Mouse (Mus musculus): ENCODE data around the gene Ube2f. TPM values are rescaled to one million over a fixed set of nuclear protein-coding genes. Genes with fewer than 3 reads are reported as not detected.
A peak's percentile ranks its signal among the peaks of the same experiment; 100 is the strongest.

Ube2f gene
- 60.2 and 61.9 TPM in 2 replicates for polyA plus RNA-seq (2014; fragmentation: Nextera tagmentation; extraction: Ambion mirVana)

DNA sequence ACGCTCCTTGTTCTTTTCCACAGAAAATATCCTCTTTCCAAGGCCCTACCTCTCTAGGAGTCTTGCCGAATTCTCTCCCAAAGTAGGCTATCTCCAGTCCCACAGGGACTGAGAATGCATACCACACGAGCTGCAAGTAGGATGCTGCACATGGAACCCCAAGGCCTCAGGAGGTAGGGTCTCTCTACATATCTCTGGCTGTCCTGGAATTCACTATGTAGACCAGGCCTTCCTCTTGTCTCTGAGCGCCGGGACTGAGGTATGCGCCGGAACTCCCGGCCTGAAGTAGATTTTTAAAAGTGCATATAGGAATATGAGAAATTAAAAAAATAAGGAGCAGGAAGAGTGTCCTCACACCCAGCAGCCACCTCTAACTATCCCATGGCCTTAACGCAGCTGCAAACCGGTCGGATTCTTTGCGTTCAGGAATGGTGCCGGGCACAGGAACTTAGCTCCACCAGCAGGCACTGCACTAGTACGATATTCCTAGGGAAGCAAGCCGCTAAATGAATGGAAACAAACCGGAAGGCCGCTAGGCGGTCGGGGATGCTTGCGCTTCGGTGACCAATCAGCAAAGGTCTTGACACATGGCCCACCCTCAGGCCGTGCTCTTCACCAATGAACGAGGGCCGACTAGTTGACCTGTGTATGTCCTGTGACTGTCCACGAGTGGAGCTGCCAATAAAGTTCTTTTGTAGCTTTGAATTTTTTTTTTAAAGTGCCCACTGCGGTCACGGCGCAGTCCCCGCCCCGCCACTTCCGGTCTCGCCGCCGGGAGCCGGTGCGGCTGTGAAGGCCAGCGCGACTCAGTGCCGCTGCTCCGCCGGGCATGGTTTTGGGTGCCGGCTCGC is at the start of gene Ube2f:
Gene Ube2f, plus strand, starts transcription at position 741 of the 851 bp plus-strand sequence.
- peaks cover 18% of the 10 kb centered on the region for H3K4me1 ChIP-seq (ENCODE audit: control insufficient read depth, insufficient read depth, low read length)
- peak; percentile 99 for ATAC-seq (ENCODE audit: low read depth)
- under 1% methylated on average over 43 of the region's 43 CpGs for WGBS
- no peaks in the 10 kb centered on the region for H3K36me3 ChIP-seq (ENCODE audit: control insufficient read depth, insufficient read depth, low read length)
- H3K27ac ChIP-seq (ENCODE audit: low read depth, low read length): peak within 1 kb of the TSS; percentile 80
- no peaks in the 10 kb centered on the region for H3K9me3 ChIP-seq (ENCODE audit: control insufficient read depth, low read length)
- peak within 1 kb of the TSS; percentile 88 for H3K4me2 ChIP-seq (ENCODE audit: low read depth, low read length)
- no peaks in the 10 kb centered on the region for H3K27me3 ChIP-seq (ENCODE audit: control insufficient read depth, insufficient read depth, low read length)
- peak within 1 kb of the TSS; percentile 92 for H3K4me3 ChIP-seq (ENCODE audit: low read depth, low read length)
- H3K9ac ChIP-seq (replicated peaks; ENCODE audit: low read depth, low read length): peak within 1 kb of the TSS; percentile 94

DNA sequence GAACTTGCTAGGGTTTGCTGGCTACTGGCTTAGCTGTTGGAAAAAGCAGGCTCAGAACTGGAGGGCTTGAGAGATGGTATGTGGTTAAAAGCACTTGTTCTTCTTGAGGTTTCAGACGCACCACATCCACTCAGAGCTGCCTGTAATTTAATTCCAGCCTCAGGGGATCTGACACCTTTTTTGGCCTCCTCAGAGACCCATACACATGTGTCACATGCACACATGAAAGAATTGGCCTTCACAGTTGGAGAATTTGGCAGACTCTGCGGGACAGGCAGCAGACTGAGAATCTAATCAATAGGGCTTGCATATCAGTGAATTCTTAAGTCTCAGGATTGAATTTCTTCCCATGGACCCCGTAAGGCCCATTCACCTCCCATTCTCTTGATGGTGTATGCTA is 49.0 kb upstream of the Ube2f start:
- Histone ChIP-seq H3K4me3 (ENCODE audit: low read depth, low read length) (no peak overlapping the region), H3K4me2 (ENCODE audit: low read depth, low read length) (no peak overlapping the region), H3K4me1 (ENCODE audit: control insufficient read depth, insufficient read depth, low read length) (no peaks in the 10 kb centered on the region), H3K36me3 (ENCODE audit: control insufficient read depth, insufficient read depth, low read length) (no peaks in the 10 kb centered on the region), H3K9ac (replicated peaks; ENCODE audit: low read depth, low read length) (no peak overlapping the region), H3K27ac (ENCODE audit: low read depth, low read length) (no peak overlapping the region), H3K27me3 (ENCODE audit: control insufficient read depth, insufficient read depth, low read length) (no peaks in the 10 kb centered on the region), H3K9me3 (ENCODE audit: control insufficient read depth, low read length) (no peaks in the 10 kb centered on the region)
- 51% methylated on average over 3 of the region's 3 CpGs for WGBS
- ATAC-seq (ENCODE audit: low read depth): no peak

DNA sequence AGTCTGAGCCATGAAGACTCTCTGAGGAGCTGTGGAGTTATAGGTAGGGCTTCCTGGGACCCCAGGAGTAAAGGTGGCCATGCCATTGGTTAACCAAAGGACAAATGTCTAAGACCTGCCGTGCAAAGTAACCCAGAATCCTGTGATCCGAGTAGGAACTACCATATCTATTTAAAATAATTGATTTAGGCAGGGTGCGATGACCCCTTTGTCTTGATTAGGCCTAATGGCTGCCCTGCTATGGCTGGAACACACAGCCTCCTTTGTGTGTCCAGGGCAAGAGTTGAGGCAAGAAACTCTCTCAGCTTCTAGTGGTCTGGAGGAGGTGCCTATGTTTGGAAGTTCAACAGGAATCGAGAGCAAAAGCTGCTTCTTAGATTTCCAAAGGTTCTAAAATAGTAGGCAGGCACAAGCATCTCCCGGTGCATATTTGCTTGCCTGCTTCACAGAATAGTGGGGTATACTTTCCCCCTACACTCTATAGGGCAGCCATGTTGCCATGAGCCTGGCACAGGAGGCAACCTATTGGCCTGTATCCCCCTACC is 45.8 kb upstream of the Ube2f start:
- Histone ChIP-seq H3K9me3 (ENCODE audit: control insufficient read depth, low read length) (no peaks in the 10 kb centered on the region), H3K27me3 (ENCODE audit: control insufficient read depth, insufficient read depth, low read length) (no peaks in the 10 kb centered on the region), H3K9ac (replicated peaks; ENCODE audit: low read depth, low read length) (no peak overlapping the region), H3K4me2 (ENCODE audit: low read depth, low read length) (no peak overlapping the region), H3K4me1 (ENCODE audit: control insufficient read depth, insufficient read depth, low read length) (peaks cover 5% of the 10 kb centered on the region; the same call in 1 of the 2 replicates), H3K36me3 (ENCODE audit: control insufficient read depth, insufficient read depth, low read length) (no peaks in the 10 kb centered on the region), H3K4me3 (ENCODE audit: low read depth, low read length) (no peak overlapping the region), H3K27ac (ENCODE audit: low read depth, low read length) (no peak overlapping the region)
- 78% methylated on average over 5 of the region's 5 CpGs for WGBS
- no peak for ATAC-seq (ENCODE audit: low read depth)

GRCm38 (mm10) chr1:91205651-91206050 is 44.5 kb upstream of the Ube2f start:
- Histone ChIP-seq H3K4me1 (ENCODE audit: control insufficient read depth, insufficient read depth, low read length) (peaks cover 5% of the 10 kb centered on the region; the same call in 1 of the 2 replicates), H3K9ac (replicated peaks; ENCODE audit: low read depth, low read length) (no peak overlapping the region), H3K4me3 (ENCODE audit: low read depth, low read length) (no peak overlapping the region), H3K36me3 (ENCODE audit: control insufficient read depth, insufficient read depth, low read length) (no peaks in the 10 kb centered on the region), H3K27ac (ENCODE audit: low read depth, low read length) (no peak overlapping the region), H3K27me3 (ENCODE audit: control insufficient read depth, insufficient read depth, low read length) (no peaks in the 10 kb centered on the region), H3K4me2 (ENCODE audit: low read depth, low read length) (no peak overlapping the region), H3K9me3 (ENCODE audit: control insufficient read depth, low read length) (no peaks in the 10 kb centered on the region)
- WGBS: 78% methylated on average over 6 of the region's 6 CpGs
- ATAC-seq (ENCODE audit: low read depth): no peak

DNA sequence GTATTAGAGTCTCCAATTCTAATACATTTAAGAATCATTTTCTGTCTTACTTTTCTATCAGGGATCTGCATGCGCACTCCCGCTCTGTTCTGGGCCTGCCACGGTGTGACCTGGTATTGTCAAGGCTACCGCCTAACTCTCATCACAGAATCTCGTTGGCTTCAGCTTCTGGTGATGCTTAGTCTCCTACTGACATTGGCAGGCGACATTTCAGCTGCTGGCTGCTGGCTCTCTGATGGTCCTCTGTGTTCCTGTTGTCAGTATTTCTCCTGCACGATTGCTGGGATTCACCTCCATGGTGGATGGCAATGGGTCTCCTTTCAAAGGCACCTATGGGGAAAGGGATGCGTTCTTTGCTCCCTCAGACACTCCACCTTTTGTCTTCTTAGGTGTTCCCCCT is 43.8 kb upstream of the Ube2f start:
- WGBS: 75% methylated on average over 8 of the region's 8 CpGs
- H3K4me3 ChIP-seq (ENCODE audit: low read depth, low read length): no peak overlapping the region
- H3K9me3 ChIP-seq (ENCODE audit: control insufficient read depth, low read length): no peaks in the 10 kb centered on the region
- H3K4me1 ChIP-seq (ENCODE audit: control insufficient read depth, insufficient read depth, low read length): peaks cover 5% of the 10 kb centered on the region; the same call in 1 of the 2 replicates
- no peak overlapping the region for H3K27ac ChIP-seq (ENCODE audit: low read depth, low read length)
- no peaks in the 10 kb centered on the region for H3K27me3 ChIP-seq (ENCODE audit: control insufficient read depth, insufficient read depth, low read length)
- H3K36me3 ChIP-seq (ENCODE audit: control insufficient read depth, insufficient read depth, low read length): no peaks in the 10 kb centered on the region
- ATAC-seq (ENCODE audit: low read depth): no peak
- H3K9ac ChIP-seq (replicated peaks; ENCODE audit: low read depth, low read length): no peak overlapping the region
- H3K4me2 ChIP-seq (ENCODE audit: low read depth, low read length): no peak overlapping the region

DNA sequence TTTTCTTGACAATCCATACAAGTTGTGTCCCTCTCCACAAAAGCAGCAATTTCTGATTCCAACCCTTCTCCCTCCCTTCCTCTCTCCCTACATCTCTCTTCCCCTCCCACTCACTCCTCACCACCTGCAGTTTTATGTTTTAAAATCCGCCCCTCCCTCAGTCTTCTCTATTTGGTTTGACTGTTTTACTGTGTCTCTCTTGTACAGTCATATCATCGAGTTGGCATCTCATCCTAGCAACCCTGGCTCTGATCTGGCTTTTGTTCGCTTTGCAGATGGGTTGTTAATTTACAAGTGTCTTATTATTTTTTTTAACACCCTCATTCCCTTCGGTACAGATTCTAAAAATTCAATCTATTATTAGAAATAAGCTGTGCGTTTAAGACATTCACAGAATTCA is 43.2 kb upstream of the Ube2f start:
- WGBS: 60% methylated on average over 5 of the region's 5 CpGs
- H3K27ac ChIP-seq (ENCODE audit: low read depth, low read length): no peak overlapping the region

GRCm38 (mm10) chr1:91207334-91208074 is 42.6 kb upstream of the Ube2f start:
- no peak for ATAC-seq (ENCODE audit: low read depth)
- H3K4me1 ChIP-seq (ENCODE audit: control insufficient read depth, insufficient read depth, low read length): peaks cover 5% of the 10 kb centered on the region; the same call in 1 of the 2 replicates
- H3K4me3 ChIP-seq (ENCODE audit: low read depth, low read length): no peak overlapping the region
- H3K9me3 ChIP-seq (ENCODE audit: control insufficient read depth, low read length): no peaks in the 10 kb centered on the region
- no peak overlapping the region for H3K9ac ChIP-seq (replicated peaks; ENCODE audit: low read depth, low read length)
- H3K4me2 ChIP-seq (ENCODE audit: low read depth, low read length): no peak overlapping the region
- H3K27me3 ChIP-seq (ENCODE audit: control insufficient read depth, insufficient read depth, low read length): no peaks in the 10 kb centered on the region
- H3K36me3 ChIP-seq (ENCODE audit: control insufficient read depth, insufficient read depth, low read length): no peaks in the 10 kb centered on the region
- no peak overlapping the region for H3K27ac ChIP-seq (ENCODE audit: low read depth, low read length)
- WGBS: 78% methylated on average over 3 of the region's 3 CpGs

More for the DNA sequence above, 43.2 kb upstream of the Ube2f start:
- no peak for ATAC-seq (ENCODE audit: low read depth)
- H3K9me3 ChIP-seq (ENCODE audit: control insufficient read depth, low read length): no peaks in the 10 kb centered on the region
- H3K4me3 ChIP-seq (ENCODE audit: low read depth, low read length): no peak overlapping the region
- H3K27me3 ChIP-seq (ENCODE audit: control insufficient read depth, insufficient read depth, low read length): no peaks in the 10 kb centered on the region
- H3K4me1 ChIP-seq (ENCODE audit: control insufficient read depth, insufficient read depth, low read length): peaks cover 5% of the 10 kb centered on the region; the same call in 1 of the 2 replicates
- H3K9ac ChIP-seq (replicated peaks; ENCODE audit: low read depth, low read length): no peak overlapping the region
- no peaks in the 10 kb centered on the region for H3K36me3 ChIP-seq (ENCODE audit: control insufficient read depth, insufficient read depth, low read length)
- no peak overlapping the region for H3K4me2 ChIP-seq (ENCODE audit: low read depth, low read length)

GRCm38 (mm10) chr1:91209343-91209742 is 40.8 kb upstream of the Ube2f start:
- ATAC-seq (ENCODE audit: low read depth): peak; percentile 79
- H3K36me3 ChIP-seq (ENCODE audit: control insufficient read depth, insufficient read depth, low read length): no peaks in the 10 kb centered on the region
- no peaks in the 10 kb centered on the region for H3K9me3 ChIP-seq (ENCODE audit: control insufficient read depth, low read length)
- H3K27ac ChIP-seq (ENCODE audit: low read depth, low read length): peak overlapping the region; percentile 80
- no peaks in the 10 kb centered on the region for H3K27me3 ChIP-seq (ENCODE audit: control insufficient read depth, insufficient read depth, low read length)
- H3K4me1 ChIP-seq (ENCODE audit: control insufficient read depth, insufficient read depth, low read length): peaks cover 5% of the 10 kb centered on the region; the same call in 1 of the 2 replicates
- H3K4me3 ChIP-seq (ENCODE audit: low read depth, low read length): no peak overlapping the region
- H3K9ac ChIP-seq (replicated peaks; ENCODE audit: low read depth, low read length): no peak overlapping the region
- 68% methylated on average over 6 of the region's 6 CpGs for WGBS
- H3K4me2 ChIP-seq (ENCODE audit: low read depth, low read length): no peak overlapping the region

All from neural tube, embryonic 14.5 days (tissue).